Mouse (Mus musculus) liver, embryonic 11.5 days (tissue): ENCODE data around the gene Kndc1. TPM values are rescaled to one million over a fixed set of nuclear protein-coding genes. Genes with fewer than 3 reads are reported as not detected.
A peak's percentile ranks its signal among the peaks of the same experiment; 100 is the strongest.

Experiments used
- ATAC-seq: fragments of 200-750 bp; cut with Nextera tagmentation; replicated peaks from 2 replicates; pipeline ENCODE4 v1.8.0; 2017; ENCODE audit warnings: moderate number of reproducible peaks, mild to moderate bottlenecking, moderate TSS enrichment, moderate library complexity; ENCODE audit not compliant: low FRiP score
- DNase-seq: peaks from one replicate; pipeline ENCODE4 v3.0.0-alpha.2; 2017; ENCODE audit warnings: low spot score
- H3K27ac ChIP-seq: fragments of 300-500 bp; sonication (generic); 2 replicates; pipeline ENCODE4 v1.5.1; 2014; ENCODE audit warnings: mild to moderate bottlenecking, low read depth, low read length, control low read depth
- H3K27me3 ChIP-seq: fragments of 300-500 bp; sonication (generic); replicated peaks from 2 replicates; pipeline ENCODE4 v1.6.1; 2014; ENCODE audit warnings: low read length, mixed read lengths; ENCODE audit not compliant: control insufficient read depth, insufficient read depth
- H3K36me3 ChIP-seq: fragments of 300-500 bp; sonication (generic); 2 replicates; pipeline ENCODE4 v1.6.1; 2014; ENCODE audit warnings: mild to moderate bottlenecking, low read length, moderate library complexity, mixed read lengths; ENCODE audit not compliant: control insufficient read depth, insufficient read depth
- H3K4me1 ChIP-seq: fragments of 300-500 bp; sonication (generic); replicated peaks from 2 replicates; pipeline ENCODE4 v1.6.1; 2014; ENCODE audit warnings: low read length, mixed read lengths; ENCODE audit not compliant: control insufficient read depth, insufficient read depth
- H3K4me2 ChIP-seq: fragments of 300-500 bp; sonication (generic); 2 replicates; pipeline ENCODE4 v1.6.1; 2014; ENCODE audit warnings: mild to moderate bottlenecking, control low read depth, moderate library complexity
- H3K4me3 ChIP-seq: fragments of 300-500 bp; sonication (generic); 2 replicates; pipeline ENCODE4 v1.5.1; 2014; ENCODE audit warnings: low read depth, low read length, control low read depth
- H3K9ac ChIP-seq: fragments of 300-500 bp; sonication (generic); 2 replicates; pipeline ENCODE4 v1.6.1; 2014; ENCODE audit warnings: low read depth, low read length, control low read depth
- H3K9me3 ChIP-seq: fragments of 300-500 bp; sonication (generic); 2 replicates; pipeline ENCODE4 v1.6.1; 2016; ENCODE audit warnings: low read length, inconsistent platforms, mixed read lengths; ENCODE audit not compliant: control insufficient read depth
- WGBS: fragments of 180-500 bp; shearing (Covaris S2); extraction: QIAGEN DNeasy Blood & Tissue Kit; methylation state at CpG from one replicate; pipeline ENCODE4 v1.1.7; 2014; 5-methylcytosine and 5-hydroxymethylcytosine counted together
- polyA plus RNA-seq: library from polyadenylated mRNA; unstranded; fragments of >200 nt; fragmentation: Nextera tagmentation; extraction: Ambion mirVana; gene quantifications from 2 replicates; pipeline ENCODE4 v1.2.1, GENCODE M21; 2014

Kndc1 gene
- polyA plus RNA-seq, 1 experiment from 2014 or later, result not detected

GRCm38 (mm10) chr7:139968428-139968827 lies 73.9 kb downstream of the Kndc1 start:
- H3K9ac ChIP-seq, result no peak overlapping the region
- DNase-seq (no peak), ATAC-seq (no peak)
- no peaks in the 10 kb centered on the region for H3K36me3 ChIP-seq
- H3K27me3 ChIP-seq, result no peaks in the 10 kb centered on the region
- H3K9me3 ChIP-seq, result no peaks in the 10 kb centered on the region
- no peak overlapping the region for H3K4me3 ChIP-seq
- H3K4me1 ChIP-seq, result no peaks in the 10 kb centered on the region
- 55% methylated on average over 5 of the region's 5 CpGs for WGBS
- H3K4me2 ChIP-seq, result no peak overlapping the region
- H3K27ac ChIP-seq, result no peak overlapping the region

GRCm38 (mm10) chr7:139969348-139970130 lies 75.0 kb downstream of the Kndc1 start:
- WGBS, result 42% methylated on average over 10 of the region's 10 CpGs
- no peak overlapping the region for H3K4me2 ChIP-seq
- no peaks in the 10 kb centered on the region for H3K4me1 ChIP-seq
- no peaks in the 10 kb centered on the region for H3K36me3 ChIP-seq
- no peak for ATAC-seq
- no peak overlapping the region for H3K9ac ChIP-seq
- no peaks in the 10 kb centered on the region for H3K9me3 ChIP-seq
- DNase-seq, result no peak
- H3K27me3 ChIP-seq, result no peaks in the 10 kb centered on the region
- no peak overlapping the region for H3K27ac ChIP-seq
- H3K4me3 ChIP-seq, result no peak overlapping the region

GRCm38 (mm10) chr7:139970216-139970919 lies 75.9 kb downstream of the Kndc1 start:
- no peaks in the 10 kb centered on the region for H3K4me1 ChIP-seq
- no peak overlapping the region for H3K9ac ChIP-seq
- WGBS, result 81% methylated on average over 10 of the region's 10 CpGs
- H3K36me3 ChIP-seq, result no peaks in the 10 kb centered on the region
- no peak for ATAC-seq
- H3K4me2 ChIP-seq, result no peak overlapping the region
- H3K27me3 ChIP-seq, result no peaks in the 10 kb centered on the region
- H3K4me3 ChIP-seq, result no peak overlapping the region
- no peak for DNase-seq
- H3K9me3 ChIP-seq, result no peaks in the 10 kb centered on the region
- no peak overlapping the region for H3K27ac ChIP-seq

- H3K4me3 ChIP-seq, result no peak overlapping the region
- no peak overlapping the region for H3K9ac ChIP-seq
- DNase-seq (no peak), ATAC-seq (no peak)
- no peaks in the 10 kb centered on the region for H3K27me3 ChIP-seq
- H3K9me3 ChIP-seq, result no peaks in the 10 kb centered on the region
- H3K4me2 ChIP-seq, result no peak overlapping the region
- 77% methylated on average over 5 of the region's 5 CpGs for WGBS
- no peaks in the 10 kb centered on the region for H3K36me3 ChIP-seq
- H3K4me1 ChIP-seq, result no peaks in the 10 kb centered on the region
- H3K27ac ChIP-seq, result no peak overlapping the region
Measured at GRCm38 (mm10) chr7:139970979-139971378, 76.5 kb downstream of the Kndc1 start.

- H3K4me2 ChIP-seq, result no peak overlapping the region
- no peak overlapping the region for H3K27ac ChIP-seq
- 42% methylated on average over 6 of the region's 6 CpGs for WGBS
- H3K36me3 ChIP-seq, result no peaks in the 10 kb centered on the region
- no peaks in the 10 kb centered on the region for H3K27me3 ChIP-seq
- peak; percentile 57 for ATAC-seq
- H3K4me1 ChIP-seq, result no peaks in the 10 kb centered on the region
- DNase-seq, result no peak
- 0 out of 2 replicates have a peak overlapping the region, but pooled peaks have one; percentile 14 for H3K9ac ChIP-seq
- H3K4me3 ChIP-seq, result no peak overlapping the region
- H3K9me3 ChIP-seq, result no peaks in the 10 kb centered on the region
Measured at GRCm38 (mm10) chr7:139971436-139971835, 76.9 kb downstream of the Kndc1 start.

- ATAC-seq, result no peak
Measured at GRCm38 (mm10) chr7:139972923-139973331, 78.4 kb downstream of the Kndc1 start.

GRCm38 (mm10) chr7:139974307-139974706 lies 79.8 kb downstream of the Kndc1 start:
- Histone ChIP-seq H3K4me3 (no peak overlapping the region), H3K4me2 (no peak overlapping the region), H3K36me3 (no peaks in the 10 kb centered on the region), H3K9me3 (no peaks in the 10 kb centered on the region), H3K4me1 (no peaks in the 10 kb centered on the region), H3K27me3 (peaks cover 3% of the 10 kb centered on the region; the same call in 1 of the 2 replicates), H3K9ac (no peak overlapping the region), H3K27ac (no peak overlapping the region)
- WGBS, result 60% methylated on average over 10 of the region's 10 CpGs
- no peak for ATAC-seq
- no peak for DNase-seq

More at GRCm38 (mm10) chr7:139972923-139973331, 78.4 kb downstream of the Kndc1 start:
- Histone ChIP-seq H3K36me3 (no peaks in the 10 kb centered on the region), H3K27ac (no peak overlapping the region), H3K4me1 (no peaks in the 10 kb centered on the region), H3K9me3 (no peaks in the 10 kb centered on the region), H3K4me2 (no peak overlapping the region), H3K27me3 (peaks cover 3% of the 10 kb centered on the region; the same call in 1 of the 2 replicates), H3K4me3 (no peak overlapping the region), H3K9ac (no peak overlapping the region)
- no peak for DNase-seq

GRCm38 (mm10) chr7:139975471-139975870 lies 81.0 kb downstream of the Kndc1 start:
- H3K4me2 ChIP-seq, result no peak overlapping the region
- H3K4me1 ChIP-seq, result no peaks in the 10 kb centered on the region
- no peak overlapping the region for H3K27ac ChIP-seq
- H3K4me3 ChIP-seq, result no peak overlapping the region
- H3K9me3 ChIP-seq, result no peaks in the 10 kb centered on the region
- DNase-seq (no peak), ATAC-seq (no peak)
- H3K27me3 ChIP-seq, result peaks cover 3% of the 10 kb centered on the region; the same call in 1 of the 2 replicates
- H3K36me3 ChIP-seq, result no peaks in the 10 kb centered on the region
- H3K9ac ChIP-seq, result no peak overlapping the region
- WGBS, result 50% methylated on average over 5 of the region's 5 CpGs
